Mouse (Mus musculus): ENCODE results near the gene Foxi2. TPM values are rescaled to one million over a fixed set of nuclear protein-coding genes. Genes with fewer than 3 reads are reported as not detected.

Gene Foxi2
- not detected in 2 replicates for polyA plus RNA-seq (2015; fragmentation: Nextera tagmentation; extraction: Ambion mirVana)

GRCm38 (mm10) chr7:135410237-135410965 lies at the start of gene Foxi2:
Gene Foxi2, plus strand, starts transcription at chr7:135410308.
- Histone ChIP-seq H3K27ac (replicated peaks) (no peak within 1 kb of the TSS), H3K4me3 (peak within 1 kb of the TSS; percentile 38), H3K4me1 (peaks cover 6% of the 10 kb centered on the region; the same call in 1 of the 2 replicates), H3K4me2 (peak within 1 kb of the TSS; percentile 60), H3K9ac (no peak within 1 kb of the TSS), H3K36me3 (no peaks in the 10 kb centered on the region), H3K27me3 (replicated peaks) (peaks cover 80% of the 10 kb centered on the region), H3K9me3 (no peaks in the 10 kb centered on the region)
- no peak for ATAC-seq (ENCODE audit: extremely low read depth, insufficient number of reproducible peaks, low FRiP score, low TSS enrichment)
- WGBS = 2% methylated on average over 51 of the region's 51 CpGs

- Histone ChIP-seq H3K9me3 (no peaks in the 10 kb centered on the region), H3K4me1 (no peaks in the 10 kb centered on the region), H3K27ac (replicated peaks) (no peak overlapping the region), H3K9ac (no peak overlapping the region), H3K27me3 (replicated peaks) (no peaks in the 10 kb centered on the region), H3K4me2 (no peak overlapping the region), H3K36me3 (no peaks in the 10 kb centered on the region), H3K4me3 (no peak overlapping the region)
- ATAC-seq (ENCODE audit: extremely low read depth, insufficient number of reproducible peaks, low FRiP score, low TSS enrichment) = no peak
- 80% methylated on average over 5 of the region's 5 CpGs for WGBS
These were observed 45.5 kb upstream of the Foxi2 start for GRCm38 (mm10) chr7:135364606-135365005.

- Histone ChIP-seq H3K27me3 (replicated peaks) (0 out of 2 replicates have a peak, but pooled peaks cover 5% of the 10 kb centered on the region), H3K9me3 (no peaks in the 10 kb centered on the region), H3K4me2 (no peak overlapping the region), H3K4me1 (no peaks in the 10 kb centered on the region), H3K27ac (replicated peaks) (no peak overlapping the region), H3K4me3 (no peak overlapping the region), H3K36me3 (no peaks in the 10 kb centered on the region), H3K9ac (no peak overlapping the region)
- ATAC-seq (ENCODE audit: extremely low read depth, insufficient number of reproducible peaks, low FRiP score, low TSS enrichment) = no peak
- WGBS = 88% methylated on average over 13 of the region's 13 CpGs
These were observed 34.1 kb upstream of the Foxi2 start for GRCm38 (mm10) chr7:135376048-135376447.

GRCm38 (mm10) chr7:135376932-135377331 lies 33.2 kb upstream of the Foxi2 start:
- 55% methylated on average over 5 of the region's 5 CpGs for WGBS
- no peaks in the 10 kb centered on the region for H3K9me3 ChIP-seq
- no peak overlapping the region for H3K4me3 ChIP-seq
- H3K36me3 ChIP-seq = no peaks in the 10 kb centered on the region
- no peak overlapping the region for H3K9ac ChIP-seq
- 0 out of 2 replicates have a peak, but pooled peaks cover 5% of the 10 kb centered on the region for H3K27me3 ChIP-seq (replicated peaks)
- H3K4me2 ChIP-seq = no peak overlapping the region
- no peaks in the 10 kb centered on the region for H3K4me1 ChIP-seq
- no peak overlapping the region for H3K27ac ChIP-seq (replicated peaks)
- no peak; the same call in 1 of the 2 replicates for ATAC-seq (ENCODE audit: extremely low read depth, insufficient number of reproducible peaks, low FRiP score, low TSS enrichment)

- Histone ChIP-seq H3K9ac (no peak overlapping the region), H3K4me2 (no peak overlapping the region), H3K27ac (replicated peaks) (no peak overlapping the region), H3K9me3 (no peaks in the 10 kb centered on the region), H3K27me3 (replicated peaks) (0 out of 2 replicates have a peak, but pooled peaks cover 5% of the 10 kb centered on the region), H3K4me1 (no peaks in the 10 kb centered on the region), H3K4me3 (no peak overlapping the region), H3K36me3 (no peaks in the 10 kb centered on the region)
- no peak for ATAC-seq (ENCODE audit: extremely low read depth, insufficient number of reproducible peaks, low FRiP score, low TSS enrichment)
- 72% methylated on average over 5 of the region's 5 CpGs for WGBS
These were observed 31.8 kb upstream of the Foxi2 start for GRCm38 (mm10) chr7:135378331-135378730.

- Histone ChIP-seq H3K4me3 (no peak overlapping the region), H3K9me3 (peaks cover 2% of the 10 kb centered on the region; the same call in 1 of the 2 replicates), H3K27ac (replicated peaks) (no peak overlapping the region), H3K27me3 (replicated peaks) (peaks cover 2% of the 10 kb centered on the region; the same call in 1 of the 2 replicates), H3K4me2 (no peak overlapping the region), H3K4me1 (no peaks in the 10 kb centered on the region), H3K36me3 (no peaks in the 10 kb centered on the region), H3K9ac (no peak overlapping the region)
- WGBS = 63% methylated on average over 3 of the region's 3 CpGs
- no peak for ATAC-seq (ENCODE audit: extremely low read depth, insufficient number of reproducible peaks, low FRiP score, low TSS enrichment)
These were observed 21.1 kb upstream of the Foxi2 start for GRCm38 (mm10) chr7:135389039-135389438.

- Histone ChIP-seq H3K4me1 (no peaks in the 10 kb centered on the region; the same call in 1 of the 2 replicates), H3K27ac (replicated peaks) (no peak overlapping the region), H3K36me3 (no peaks in the 10 kb centered on the region), H3K4me2 (no peak overlapping the region), H3K9ac (no peak overlapping the region), H3K27me3 (replicated peaks) (peaks cover 2% of the 10 kb centered on the region; the same call in 1 of the 2 replicates), H3K9me3 (no peaks in the 10 kb centered on the region), H3K4me3 (no peak overlapping the region)
- ATAC-seq (ENCODE audit: extremely low read depth, insufficient number of reproducible peaks, low FRiP score, low TSS enrichment) = no peak
- WGBS = 32% methylated on average over 5 of the region's 5 CpGs
These were observed 17.1 kb upstream of the Foxi2 start for GRCm38 (mm10) chr7:135392949-135393542.

- Histone ChIP-seq H3K4me2 (no peak overlapping the region), H3K27me3 (replicated peaks) (peaks cover 3% of the 10 kb centered on the region; the same call in 1 of the 2 replicates), H3K9ac (no peak overlapping the region), H3K9me3 (no peaks in the 10 kb centered on the region), H3K27ac (replicated peaks) (no peak overlapping the region), H3K36me3 (no peaks in the 10 kb centered on the region), H3K4me3 (no peak overlapping the region), H3K4me1 (no peaks in the 10 kb centered on the region; the same call in 1 of the 2 replicates)
- 0 out of 2 replicates have a peak, but pooled peaks have one; percentile 34 for ATAC-seq (ENCODE audit: extremely low read depth, insufficient number of reproducible peaks, low FRiP score, low TSS enrichment)
- WGBS = 92% methylated on average over 3 of the region's 3 CpGs
These were observed 15.7 kb upstream of the Foxi2 start for GRCm38 (mm10) chr7:135394436-135394835.

- no peaks in the 10 kb centered on the region; the same call in 1 of the 2 replicates for H3K4me1 ChIP-seq
- H3K27me3 ChIP-seq (replicated peaks) = peaks cover 5% of the 10 kb centered on the region; the same call in 1 of the 2 replicates
- no peaks in the 10 kb centered on the region for H3K9me3 ChIP-seq
- no peak for ATAC-seq (ENCODE audit: extremely low read depth, insufficient number of reproducible peaks, low FRiP score, low TSS enrichment)
- no peak overlapping the region for H3K27ac ChIP-seq (replicated peaks)
- H3K4me2 ChIP-seq = no peak overlapping the region; the same call in 1 of the 2 replicates
- no peaks in the 10 kb centered on the region for H3K36me3 ChIP-seq
- H3K9ac ChIP-seq = no peak overlapping the region
- H3K4me3 ChIP-seq = no peak overlapping the region
These were observed 14.9 kb upstream of the Foxi2 start for GRCm38 (mm10) chr7:135395242-135395641.

- 62% methylated on average over 6 of the region's 6 CpGs for WGBS
- Histone ChIP-seq H3K4me2 (peak overlapping the region; percentile 40; the same call in 1 of the 2 replicates), H3K27me3 (replicated peaks) (peaks cover 14% of the 10 kb centered on the region), H3K9me3 (no peaks in the 10 kb centered on the region), H3K4me3 (no peak overlapping the region), H3K27ac (replicated peaks) (no peak overlapping the region; the same call in 1 of the 2 replicates), H3K4me1 (no peaks in the 10 kb centered on the region; the same call in 1 of the 2 replicates), H3K9ac (no peak overlapping the region), H3K36me3 (no peaks in the 10 kb centered on the region)
- ATAC-seq (ENCODE audit: extremely low read depth, insufficient number of reproducible peaks, low FRiP score, low TSS enrichment) = no peak
These were observed 13.0 kb upstream of the Foxi2 start for GRCm38 (mm10) chr7:135397096-135397495.

GRCm38 (mm10) chr7:135397874-135398273 lies 12.2 kb upstream of the Foxi2 start:
- Histone ChIP-seq H3K9ac (no peak overlapping the region), H3K4me2 (peak overlapping the region; percentile 46), H3K27ac (replicated peaks) (no peak overlapping the region), H3K4me3 (0 out of 2 replicates have a peak overlapping the region, but pooled peaks have one; percentile 7), H3K27me3 (replicated peaks) (peaks cover 21% of the 10 kb centered on the region), H3K9me3 (no peaks in the 10 kb centered on the region), H3K36me3 (no peaks in the 10 kb centered on the region), H3K4me1 (no peaks in the 10 kb centered on the region; the same call in 1 of the 2 replicates)
- ATAC-seq (ENCODE audit: extremely low read depth, insufficient number of reproducible peaks, low FRiP score, low TSS enrichment) = peak; percentile 67; the same call in 1 of the 2 replicates
- 7% methylated on average over 5 of the region's 5 CpGs for WGBS

All from heart, embryonic 13.5 days (tissue).